Mouse (Mus musculus): ENCODE data around the gene Mt1. TPM values are rescaled to one million over a fixed set of nuclear protein-coding genes. Genes with fewer than 3 reads are reported as not detected.

Mt1 gene
- polyA plus RNA-seq, 1 experiment from 2014 or later: 131 TPM

DNA sequence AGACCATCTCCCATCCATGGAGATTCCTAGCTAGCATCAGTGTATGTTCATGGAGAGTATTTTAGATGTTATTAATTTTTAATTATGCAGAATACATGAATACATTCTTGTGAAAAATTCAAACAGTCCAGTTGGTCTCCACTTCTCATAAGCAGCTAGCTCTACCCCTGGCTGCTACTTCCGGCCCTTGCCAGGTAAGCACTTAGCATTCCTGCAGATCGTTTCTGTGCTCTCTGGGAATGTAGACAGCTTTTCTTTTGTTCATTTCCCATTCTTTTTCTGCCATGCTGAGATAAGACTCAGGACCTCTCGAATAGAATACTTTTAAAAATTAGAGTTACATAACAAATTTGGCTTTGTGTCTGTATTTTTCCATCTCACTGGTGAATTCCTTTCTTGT, 25.2 kb downstream of the Mt1 start:
- DNase-seq (ENCODE audit: low read depth, low spot score) (no peak), ATAC-seq (no peak)
- no peak for TF ChIP-seq CTCF (IDR thresholded peaks at IDR 0.05)
- POLR2A ChIA-PET: no interaction called here
- in situ Hi-C loops (cut with MboI; ENCODE audit: low pct_unique_long_range_greater_than_20kb): loop anchor here (5.0 kb wide), 3 partner anchors 37 to 607 kb away; no protein-coding TSS in a partner anchor
- CTCF ChIA-PET: interaction anchor here (3.4 kb wide), 1 partner anchor 38 kb away, joined by 18 read pairs; no protein-coding TSS in a partner anchor
- H3K27me3 ChIP-seq: no peaks in the 10 kb centered on the region

- ChIA-PET POLR2A (interaction anchor here (0.6 to 1.1 kb wide), 2 partner anchors 112 to 498 kb away, joined by 3 to 11 read pairs; no protein-coding TSS in a partner anchor), CTCF (interaction anchor here (0.6 to 1.9 kb wide), 17 partner anchors 9 to 610 kb away, joined by 3 to 21 read pairs (median 4); partner anchors contain the start of genes Bbs2, Mt1 and Nup93)
- ATAC-seq (peak; percentile 78), DNase-seq (ENCODE audit: low read depth, low spot score) (no peak)
- H3K27me3 ChIP-seq: no peaks in the 10 kb centered on the region
- TF ChIP-seq CTCF (IDR thresholded peaks at IDR 0.05): peak; percentile 91
- in situ Hi-C loops (cut with MboI; ENCODE audit: low pct_unique_long_range_greater_than_20kb): no loop called here
Observed at GRCm38 (mm10) chr8:94205736-94206135, 26.9 kb downstream of the Mt1 start.

GRCm38 (mm10) chr8:94206256-94206655, 27.4 kb downstream of the Mt1 start:
- ATAC-seq (no peak), DNase-seq (ENCODE audit: low read depth, low spot score) (no peak)
- TF ChIP-seq CTCF (IDR thresholded peaks at IDR 0.05): no peak
- H3K27me3 ChIP-seq: no peaks in the 10 kb centered on the region
- in situ Hi-C loops (cut with MboI; ENCODE audit: low pct_unique_long_range_greater_than_20kb): no loop called here
- POLR2A ChIA-PET: interaction anchor here (0.6 kb wide), 1 partner anchor 498 kb away, joined by 11 read pairs; no protein-coding TSS in a partner anchor
- CTCF ChIA-PET: interaction anchor here (0.6 to 1.9 kb wide), 13 partner anchors 8 to 611 kb away, joined by 3 to 21 read pairs (median 4); partner anchors contain the start of genes Bbs2, Mt1 and Nup93

DNA sequence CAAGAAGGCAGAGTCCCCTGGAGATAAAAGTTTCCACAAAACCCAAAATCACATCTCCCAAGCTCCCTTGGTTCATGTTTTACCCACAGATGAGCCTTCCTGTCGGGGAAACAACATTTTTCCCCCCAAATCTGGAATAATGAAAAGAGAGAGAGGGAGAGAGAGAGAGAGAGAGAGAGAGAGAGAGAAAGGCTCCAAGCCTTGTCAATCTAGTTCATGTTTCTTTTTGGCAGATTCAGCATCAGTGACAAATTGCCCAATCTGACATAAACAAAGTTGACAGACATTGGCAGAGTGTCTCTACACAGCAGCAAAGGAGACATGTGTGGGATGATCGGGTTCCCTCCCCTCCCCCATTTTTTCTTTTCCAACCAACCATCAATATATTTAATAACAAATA, 28.6 kb downstream of the Mt1 start:
- TF ChIP-seq CTCF (IDR thresholded peaks at IDR 0.05): no peak
- ChIA-PET POLR2A (no interaction called here), CTCF (interaction anchor here (0.7 to 1.7 kb wide), 3 partner anchors 32 to 79 kb away, joined by 3 read pairs; no protein-coding TSS in a partner anchor)
- in situ Hi-C loops (cut with MboI; ENCODE audit: low pct_unique_long_range_greater_than_20kb): no loop called here
- ATAC-seq (no peak), DNase-seq (ENCODE audit: low read depth, low spot score) (no peak)
- no peaks in the 10 kb centered on the region for H3K27me3 ChIP-seq

- no peak for TF ChIP-seq CTCF (IDR thresholded peaks at IDR 0.05)
- no peak for DNase-seq (ENCODE audit: low read depth, low spot score)
- in situ Hi-C loops (cut with MboI; ENCODE audit: low pct_unique_long_range_greater_than_20kb): no loop called here
- H3K27me3 ChIP-seq: no peaks in the 10 kb centered on the region
- POLR2A ChIA-PET: no interaction called here
- CTCF ChIA-PET: interaction anchor here (0.6 to 3.6 kb wide), 5 partner anchors 11 to 987 kb away, joined by 3 to 20 read pairs (median 4); no protein-coding TSS in a partner anchor
- no peak for ATAC-seq
Observed at GRCm38 (mm10) chr8:94209639-94210038, 30.8 kb downstream of the Mt1 start.

DNA sequence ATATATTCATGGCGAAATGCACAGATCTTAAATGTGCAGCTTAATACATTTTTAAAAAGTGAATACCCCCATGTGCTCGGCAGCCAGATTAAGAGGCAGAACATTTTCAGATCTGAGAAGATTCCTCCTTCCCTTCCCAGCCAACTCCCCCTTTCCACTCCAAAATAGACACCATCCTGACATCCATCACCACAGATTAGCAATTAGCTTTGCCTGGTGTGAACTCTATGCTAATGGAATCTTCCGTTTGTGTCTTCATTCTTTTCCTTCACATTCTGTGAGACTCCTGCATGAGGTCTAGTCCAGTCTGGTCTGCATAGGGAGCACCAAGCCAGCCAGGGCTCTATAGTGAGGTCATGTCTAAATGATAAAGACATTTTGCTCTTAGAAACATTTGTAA, 31.3 kb downstream of the Mt1 start:
- no peak for TF ChIP-seq CTCF (IDR thresholded peaks at IDR 0.05)
- CTCF ChIA-PET: interaction anchor here (0.6 to 3.6 kb wide), 3 partner anchors 11 to 986 kb away, joined by 3 to 20 read pairs (median 5); no protein-coding TSS in a partner anchor
- POLR2A ChIA-PET: no interaction called here
- ATAC-seq: no peak
- in situ Hi-C loops (cut with MboI; ENCODE audit: low pct_unique_long_range_greater_than_20kb): no loop called here
- H3K27me3 ChIP-seq: no peaks in the 10 kb centered on the region
- DNase-seq (ENCODE audit: low read depth, low spot score): no peak

- ATAC-seq (no peak), DNase-seq (ENCODE audit: low read depth, low spot score) (no peak)
- TF ChIP-seq CTCF (IDR thresholded peaks at IDR 0.05): no peak
- H3K27me3 ChIP-seq: no peaks in the 10 kb centered on the region
- CTCF ChIA-PET: interaction anchor here (1.0 to 1.6 kb wide), 4 partner anchors 8 to 28 kb away, joined by 3 to 10 read pairs (median 3); no protein-coding TSS in a partner anchor
- POLR2A ChIA-PET: no interaction called here
- in situ Hi-C loops (cut with MboI; ENCODE audit: low pct_unique_long_range_greater_than_20kb): no loop called here
Observed at GRCm38 (mm10) chr8:94213819-94214218, 34.9 kb downstream of the Mt1 start.

DNA sequence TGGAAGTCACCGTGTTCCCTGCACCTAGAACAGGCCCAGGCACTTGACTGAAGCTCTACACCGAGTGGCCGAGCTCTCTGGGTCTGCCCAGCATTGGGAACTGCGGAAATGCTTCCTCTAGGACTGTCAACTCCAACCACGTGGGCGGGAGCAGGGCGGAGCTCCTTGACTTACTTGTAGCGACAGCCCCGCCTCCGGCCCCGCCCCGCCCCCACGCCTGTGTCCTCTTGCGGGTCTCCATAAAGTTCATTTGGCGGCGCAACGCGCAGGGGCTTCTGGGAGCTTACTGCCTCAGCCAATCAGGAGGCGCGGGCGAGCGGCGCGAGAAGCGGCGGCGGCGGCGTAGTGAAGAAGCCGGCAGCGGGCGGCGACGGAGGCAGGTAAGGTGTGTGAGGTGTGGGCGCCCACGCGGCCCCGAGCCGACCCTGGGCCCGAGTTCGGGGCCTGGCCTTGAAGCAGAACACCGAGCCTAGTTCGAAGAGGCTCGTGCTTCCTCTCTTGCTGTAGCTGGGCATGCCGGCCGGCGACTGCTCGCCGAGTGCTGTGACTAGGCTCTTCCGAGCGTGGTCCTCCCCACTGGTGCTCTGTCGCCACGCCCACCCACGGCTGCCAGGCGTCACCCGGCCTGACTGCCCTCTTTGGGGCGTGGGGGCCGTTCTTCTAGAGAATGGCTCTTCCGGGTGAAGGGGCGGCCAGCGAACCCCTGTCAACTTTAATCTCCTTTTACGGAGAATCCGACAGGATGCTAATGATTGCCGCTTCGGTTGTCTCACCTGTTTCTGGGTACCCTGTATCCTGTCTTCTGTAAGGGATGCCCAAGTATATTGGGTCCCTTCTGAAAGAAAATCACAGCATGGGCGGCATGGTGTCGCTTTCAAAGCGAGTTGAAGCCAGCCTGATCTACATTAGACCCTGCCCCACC, 35.6 kb downstream of the Mt1 start, which contains the start of gene Nup93:
TSS of gene Nup93 (plus strand) at position 313 of the 922 bp plus-strand sequence.
- no peak for TF ChIP-seq CTCF (IDR thresholded peaks at IDR 0.05)
- in situ Hi-C loops (cut with MboI; ENCODE audit: low pct_unique_long_range_greater_than_20kb): no loop called here
- no peaks in the 10 kb centered on the region for H3K27me3 ChIP-seq
- ATAC-seq: peak; percentile 94
- POLR2A ChIA-PET: no interaction called here
- peak; percentile 84 for DNase-seq (ENCODE audit: low read depth, low spot score)
- CTCF ChIA-PET: interaction anchor here (1.0 to 1.6 kb wide), 4 partner anchors 9 to 28 kb away, joined by 3 to 10 read pairs (median 3); no protein-coding TSS in a partner anchor

DNA sequence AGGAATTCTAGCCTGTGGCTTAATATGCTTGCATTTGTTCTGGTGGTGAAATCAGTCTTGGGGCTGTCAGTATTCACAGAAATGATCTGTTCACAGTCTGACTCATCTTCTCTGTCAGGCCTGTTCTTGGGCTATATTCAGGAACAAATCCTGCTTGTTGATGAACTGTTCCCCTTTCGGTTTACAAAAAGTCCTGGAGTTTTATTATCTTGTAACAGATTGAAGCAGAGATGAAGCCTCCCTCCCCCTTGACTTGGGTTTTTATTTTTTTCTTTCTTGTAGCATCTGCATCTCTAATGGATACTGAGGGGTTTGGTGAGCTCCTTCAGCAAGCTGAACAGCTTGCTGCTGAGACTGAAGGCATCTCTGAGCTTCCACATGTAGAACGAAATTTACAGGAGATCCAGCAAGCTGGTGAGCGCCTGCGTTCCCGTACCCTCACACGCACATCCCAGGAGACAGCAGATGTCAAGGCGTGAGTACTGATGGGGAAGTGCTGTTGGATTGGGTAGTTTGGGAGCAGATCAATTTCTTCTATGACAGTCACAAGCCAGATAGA, 48.6 kb downstream of the Mt1 start:
- TF ChIP-seq CTCF (IDR thresholded peaks at IDR 0.05): no peak
- ATAC-seq (no peak), DNase-seq (ENCODE audit: low read depth, low spot score) (no peak)
- ChIA-PET POLR2A (no interaction called here), CTCF (interaction anchor here (1.7 kb wide), 1 partner anchor 9 kb away, joined by 4 read pairs; no protein-coding TSS in a partner anchor)
- in situ Hi-C loops (cut with MboI; ENCODE audit: low pct_unique_long_range_greater_than_20kb): no loop called here
- no peaks in the 10 kb centered on the region for H3K27me3 ChIP-seq

Other genes starting within 250 kb of the Mt1 start
- gene Amfr, start 166.2 kb upstream of the Mt1 start, polyA plus RNA-seq (2021): 203 TPM
- 59.9 TPM for gene Nudt21, start 142.1 kb upstream of the Mt1 start, polyA plus RNA-seq (2021)
- gene Ogfod1, start 141.9 kb upstream of the Mt1 start, polyA plus RNA-seq (2021): 13.4 TPM
- gene Bbs2, start 80.2 kb upstream of the Mt1 start, polyA plus RNA-seq (2021): 28.0 TPM
- not detected for gene Mt4, start 41.9 kb upstream of the Mt1 start, polyA plus RNA-seq (2021)
- gene Mt3, start 26.5 kb upstream of the Mt1 start, polyA plus RNA-seq (2021): not detected
- gene Mt2, start 6.4 kb upstream of the Mt1 start, polyA plus RNA-seq (2021): 92.3 TPM
- gene Nup93, start 35.5 kb downstream of the Mt1 start, polyA plus RNA-seq (2021): 54.0 TPM
- 0.23 TPM for gene Slc12a3, start 150.1 kb downstream of the Mt1 start, polyA plus RNA-seq (2021)
- gene Herpud1, start 207.4 kb downstream of the Mt1 start, polyA plus RNA-seq (2021): 77.7 TPM